Mouse (Mus musculus): ENCODE data around the gene Pkd1l3. TPM values are rescaled to one million over a fixed set of nuclear protein-coding genes. Genes with fewer than 3 reads are reported as not detected.
A peak's percentile ranks its signal among the peaks of the same experiment; 100 is the strongest.

Gene Pkd1l3
- 1 to 10 TPM in 1 of 2 experiments, under 1 TPM in 1; 0.47 to 1.4 TPM for total RNA-seq (2021)
- long read RNA-seq, experiment 1: 0 reads
- long read RNA-seq, experiment 2, partial matches to known transcripts: 0 of 1 reads
- long read RNA-seq, experiment 2, other reads (novel, unspliced or antisense): 1 of 1 reads

DNA sequence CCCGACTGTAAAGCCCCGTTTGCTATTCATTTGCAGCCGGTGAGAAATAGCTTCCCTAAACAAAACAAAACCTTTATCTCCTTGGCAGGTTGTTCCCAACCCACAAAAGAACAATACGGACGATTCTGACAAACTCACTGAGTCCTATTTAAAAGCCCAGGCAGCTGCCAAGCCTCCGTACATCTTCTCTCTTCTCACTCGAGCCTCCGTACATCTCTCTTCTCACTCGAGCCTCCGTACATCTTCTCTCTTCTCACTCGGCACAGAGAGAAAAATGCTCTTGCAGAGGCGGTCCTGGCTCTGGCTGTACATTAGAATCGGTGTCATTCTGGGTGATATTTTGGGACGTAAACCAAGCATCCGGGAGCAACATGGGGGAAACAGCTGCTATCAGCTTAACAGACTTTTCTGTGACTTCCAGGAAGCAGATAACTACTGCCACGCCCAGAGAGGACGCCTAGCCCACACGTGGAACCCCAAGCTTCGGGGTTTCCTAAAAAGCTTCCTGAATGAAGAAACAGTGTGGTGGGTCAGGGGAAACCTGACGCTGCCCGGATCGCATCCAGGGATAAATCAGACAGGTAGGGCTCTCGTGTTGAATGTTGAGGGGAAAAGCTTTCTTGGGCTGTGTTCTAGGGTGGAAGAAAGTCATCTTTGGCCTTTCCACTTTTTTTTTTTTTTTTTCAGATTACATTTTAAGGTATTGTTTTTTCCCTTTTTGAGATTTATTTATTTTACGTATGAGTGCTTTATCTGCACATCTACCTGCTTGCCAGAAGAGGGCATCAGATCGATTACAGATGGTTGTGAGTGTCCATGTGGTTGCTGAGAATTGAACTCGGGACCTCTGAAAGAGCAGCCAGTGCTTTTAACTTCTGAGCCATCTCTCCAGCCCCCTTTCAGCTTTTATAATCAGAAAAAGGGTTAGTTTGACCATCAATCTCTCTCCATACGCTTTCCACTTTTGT lies at the start of gene Pkd1l3:
TSS of gene Pkd1l3 (plus strand) at position 275 of the 968 bp plus-strand sequence.
- DNase-seq (ENCODE audit: low spot score in 2 of 2): peak in 1 of 2 experiments; percentile 34
- intact Hi-C loops (cut with DNase I): no loop called here

DNA sequence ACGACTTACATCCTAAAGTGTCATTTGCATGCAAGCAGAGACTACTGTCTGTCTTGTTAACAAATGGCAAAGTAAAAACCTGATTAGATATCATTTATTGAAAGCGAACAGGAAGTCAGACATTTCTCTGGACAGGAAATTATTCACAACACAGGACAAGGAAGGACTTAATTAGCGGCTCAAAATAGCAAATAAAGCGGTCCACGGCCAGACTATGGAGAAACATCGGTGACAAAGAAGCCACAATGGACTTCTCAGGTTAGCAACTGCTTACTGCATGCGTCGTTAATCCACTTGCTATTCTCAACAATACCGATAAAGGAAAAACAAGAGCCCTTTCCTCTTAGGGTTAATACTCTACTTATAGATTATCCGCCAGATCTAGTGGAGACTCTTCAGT lies 49.6 kb upstream of the Pkd1l3 start:
- intact Hi-C loops (cut with DNase I): loop anchor here (1.0 kb wide), 1 partner anchor 44 kb away; the partner anchor contains the start of gene Dhodh
- no peak for DNase-seq (ENCODE audit: low spot score in 2 of 2)

DNA sequence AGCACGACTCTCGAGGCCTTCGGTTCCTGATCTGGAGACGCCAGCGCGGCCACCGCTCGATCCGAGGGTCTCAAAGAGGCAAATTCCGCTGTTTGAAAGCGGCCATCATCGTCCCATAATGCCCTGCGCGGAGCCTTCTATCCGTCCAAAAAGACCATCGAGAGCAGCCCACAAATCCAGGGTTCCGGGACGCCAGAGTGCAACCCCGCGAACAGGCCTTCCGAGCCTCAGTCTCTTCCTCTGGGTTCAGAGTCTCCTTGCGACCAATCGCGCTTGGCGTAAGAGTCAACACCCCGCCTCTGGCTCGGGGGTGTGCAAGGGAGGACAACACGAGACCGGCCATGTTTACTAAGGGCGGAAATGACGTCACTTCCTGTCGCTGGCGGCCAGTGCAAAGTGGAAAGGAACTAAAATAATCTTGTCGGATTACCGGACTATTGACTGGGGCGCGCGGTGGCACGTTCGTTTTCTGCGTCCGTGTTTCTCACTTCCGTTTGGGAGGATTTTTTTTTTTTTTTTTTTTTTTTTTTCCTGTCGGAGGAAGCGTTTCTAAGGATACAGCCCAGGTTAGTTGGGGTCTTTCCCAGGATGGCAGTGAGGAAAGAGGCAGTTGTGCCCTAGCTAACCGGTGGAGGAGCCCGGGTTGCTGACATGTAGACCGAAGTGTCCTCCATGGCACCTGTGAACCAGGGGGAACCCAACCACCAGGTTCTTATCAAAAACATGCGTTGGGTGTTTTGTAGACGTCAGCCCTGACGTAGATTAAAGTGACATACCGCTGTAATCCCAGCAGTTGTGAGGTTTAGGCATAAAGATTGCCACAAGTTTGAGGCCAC lies 48.6 kb upstream of the Pkd1l3 start, which contains the start of the genes Dhx38 and Txnl4b:
TSS of gene Dhx38 (minus strand) at position 364 of the 836 bp plus-strand sequence.
TSS of gene Txnl4b (plus strand) at position 395 of the 836 bp plus-strand sequence.
- intact Hi-C loops (cut with DNase I): loop anchor here (1.0 kb wide), 1 partner anchor 43 kb away; the partner anchor contains the start of gene Dhodh
- DNase-seq (ENCODE audit: low spot score in 2 of 2): peak; percentile 99 to 100

DNA sequence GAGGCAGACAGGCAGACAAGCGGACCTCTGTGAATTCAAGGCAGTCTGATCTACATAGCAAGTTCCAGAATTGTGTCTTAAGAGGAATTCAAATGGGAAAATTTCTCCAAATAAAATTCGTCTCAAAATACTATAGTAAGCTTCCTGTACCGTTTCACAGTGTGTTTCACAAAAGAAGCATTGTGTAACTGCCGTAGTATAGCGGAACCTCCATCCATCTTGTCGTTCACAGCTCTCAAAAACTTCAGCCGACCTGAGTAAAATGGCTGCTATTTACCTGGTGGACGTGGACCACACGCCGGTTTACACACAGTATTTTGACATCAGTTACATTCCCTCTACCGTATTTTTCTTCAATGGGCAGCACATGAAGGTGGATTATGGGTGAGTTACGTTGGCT lies 43.2 kb upstream of the Pkd1l3 start:
- intact Hi-C loops (cut with DNase I): no loop called here

DNA sequence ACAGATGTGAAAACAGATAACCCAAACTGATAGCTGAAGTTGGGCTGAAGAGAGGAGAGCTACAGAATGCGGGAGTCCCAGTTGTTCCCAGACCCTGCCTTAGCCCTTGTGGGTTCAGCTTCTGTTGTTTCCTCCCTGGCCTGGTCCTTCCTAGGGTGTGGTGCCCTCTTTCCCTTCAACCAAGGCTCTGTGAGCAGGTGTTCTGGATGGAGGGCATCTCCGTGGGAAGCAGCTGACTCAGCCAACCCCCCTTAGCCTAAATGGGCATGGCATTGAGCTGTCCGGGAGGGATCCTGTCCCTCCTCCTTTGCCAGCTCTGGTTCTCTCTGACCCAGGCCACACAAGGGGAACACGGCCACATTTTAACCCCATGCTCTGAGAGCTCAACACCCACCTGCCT lies 38.0 kb upstream of the Pkd1l3 start:
- DNase-seq (ENCODE audit: low spot score in 2 of 2): no peak
- intact Hi-C loops (cut with DNase I): no loop called here

More for the DNA sequence above, 43.2 kb upstream of the Pkd1l3 start:
- DNase-seq (ENCODE audit: low spot score in 2 of 2): no peak

DNA sequence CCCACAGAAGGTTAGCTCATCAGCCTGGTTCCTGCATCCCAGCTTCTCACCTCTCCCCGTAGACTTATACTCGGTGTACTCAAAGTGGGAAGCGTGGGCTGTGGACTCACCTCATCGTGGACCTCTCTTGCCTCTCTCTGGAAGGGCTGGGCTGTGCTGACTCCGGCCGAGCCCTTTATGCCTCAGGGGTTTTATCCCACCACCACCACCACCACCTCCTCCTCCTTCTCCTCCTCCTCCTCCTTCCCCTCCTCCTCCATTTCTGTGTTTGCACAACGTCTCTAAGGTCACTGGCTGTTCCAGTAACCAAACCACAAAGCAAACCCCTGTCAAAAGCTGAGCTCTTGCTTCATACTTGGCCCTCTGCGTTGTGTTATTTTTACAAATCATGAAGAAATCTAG lies 35.4 kb upstream of the Pkd1l3 start, which contains the start of gene Hp:
TSS of gene Hp (minus strand) at position 273 of the 402 bp plus-strand sequence.
- intact Hi-C loops (cut with DNase I): no loop called here
- no peak for DNase-seq (ENCODE audit: low spot score in 2 of 2)

DNA sequence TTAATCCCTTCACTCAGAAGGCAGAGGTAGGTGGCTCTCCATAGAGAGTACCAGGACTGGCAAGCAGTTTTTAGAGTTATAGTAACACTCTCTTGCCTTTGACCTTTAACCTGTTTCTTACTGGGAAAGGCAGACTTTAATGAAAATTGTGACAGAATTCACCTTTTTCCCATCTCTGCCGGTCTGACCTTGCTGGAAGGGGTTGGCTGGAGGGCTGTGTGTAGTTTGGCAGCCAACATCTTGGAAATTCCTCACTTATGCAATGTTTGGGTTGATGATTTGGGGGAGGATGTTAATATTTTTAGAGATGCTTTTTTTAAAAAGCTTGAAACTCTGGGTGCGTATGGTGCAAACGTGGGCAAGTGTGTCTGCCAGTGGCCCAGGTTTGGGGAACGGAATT lies 30.0 kb upstream of the Pkd1l3 start:
- intact Hi-C loops (cut with DNase I): no loop called here
- no peak for DNase-seq (ENCODE audit: low spot score in 2 of 2)

DNA sequence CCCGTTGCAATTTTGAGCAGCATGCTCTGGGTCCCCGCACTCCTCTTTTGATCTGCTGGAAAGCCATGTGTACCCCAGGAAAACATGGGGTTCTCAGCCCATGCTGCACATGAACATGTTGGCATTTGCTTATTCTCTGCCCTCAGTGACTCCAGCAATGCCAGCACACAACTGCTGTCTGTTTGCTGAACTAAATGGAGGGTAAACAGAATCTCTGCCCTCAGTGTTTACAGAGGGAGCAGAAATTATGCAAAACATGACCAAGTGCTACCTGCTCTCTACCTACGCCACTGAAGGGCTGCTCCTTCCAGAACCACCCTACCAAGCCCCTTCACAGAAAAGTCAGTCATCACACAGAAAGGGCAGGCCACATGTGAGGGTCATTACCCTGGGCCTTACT lies 29.5 kb upstream of the Pkd1l3 start:
- intact Hi-C loops (cut with DNase I): no loop called here
- no peak for DNase-seq (ENCODE audit: low spot score in 2 of 2)

DNA sequence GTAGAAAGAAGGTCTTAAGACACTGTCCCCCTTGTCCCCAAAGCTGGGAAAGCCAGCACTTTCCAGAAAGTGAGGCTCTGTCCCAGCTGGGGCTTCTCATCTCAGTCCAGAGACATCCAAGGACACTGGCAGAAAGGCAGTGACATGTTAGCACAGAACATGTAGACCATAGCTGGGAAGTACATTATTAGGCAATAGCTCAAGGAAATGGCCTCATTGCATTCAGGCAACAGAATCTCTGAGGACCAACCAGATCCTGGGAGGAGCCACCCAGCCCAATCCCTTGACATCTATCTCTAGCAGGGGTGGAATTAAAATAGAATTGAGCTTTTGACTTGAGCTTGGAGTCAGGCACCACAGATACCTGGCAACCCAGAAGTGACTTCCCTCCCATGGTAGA lies 28.7 kb upstream of the Pkd1l3 start:
- no peak for DNase-seq (ENCODE audit: low spot score in 2 of 2)
- intact Hi-C loops (cut with DNase I): no loop called here

DNA sequence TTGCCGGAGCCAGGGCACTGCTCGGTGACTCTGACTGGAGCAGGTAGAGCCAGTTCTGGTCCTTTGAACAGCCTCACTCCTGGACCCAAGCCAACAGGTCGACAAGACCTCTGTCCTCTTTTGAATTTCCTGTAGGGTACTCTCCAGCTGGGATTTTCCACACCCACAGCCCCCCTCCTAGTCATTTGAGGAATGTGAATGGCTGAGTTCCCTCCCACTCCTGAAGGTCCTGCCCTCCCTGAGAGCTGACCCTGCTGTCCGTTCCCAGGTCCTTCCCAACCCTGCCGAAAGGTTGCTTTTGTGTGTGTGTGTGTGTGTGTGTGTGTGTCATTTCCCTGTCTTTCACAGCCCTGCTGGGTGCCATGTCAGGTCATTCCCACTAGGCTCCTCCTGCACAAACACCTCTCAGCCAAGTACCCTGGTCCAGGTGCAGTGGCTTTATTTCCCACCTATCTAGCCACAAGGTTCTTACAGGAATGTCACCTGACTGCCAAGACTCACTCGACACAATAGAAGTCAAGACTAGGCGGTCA lies 27.3 kb upstream of the Pkd1l3 start:
- intact Hi-C loops (cut with DNase I): no loop called here
- DNase-seq (ENCODE audit: low spot score in 2 of 2): no peak

DNA sequence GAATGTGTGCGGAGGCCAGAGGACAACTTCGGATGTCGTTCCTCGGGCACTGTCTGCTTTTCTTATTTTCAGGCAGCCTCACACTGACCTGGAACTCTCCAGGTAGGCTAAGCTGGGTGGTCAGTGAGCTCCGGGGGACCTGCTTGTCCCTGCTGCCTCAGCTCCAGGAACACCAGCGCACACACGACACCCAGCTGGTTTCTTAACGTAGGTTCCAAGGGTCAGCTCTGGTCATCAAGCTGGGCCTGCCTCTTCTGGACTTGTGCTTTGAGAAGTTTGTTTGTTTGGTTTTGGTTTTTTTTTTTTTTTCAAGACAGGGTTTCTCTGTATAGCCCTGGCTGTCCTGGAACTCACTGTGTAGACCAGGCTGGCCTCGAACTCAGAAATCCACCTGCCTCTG lies 23.4 kb upstream of the Pkd1l3 start:
- no peak for DNase-seq (ENCODE audit: low spot score in 2 of 2)
- intact Hi-C loops (cut with DNase I): no loop called here

DNA sequence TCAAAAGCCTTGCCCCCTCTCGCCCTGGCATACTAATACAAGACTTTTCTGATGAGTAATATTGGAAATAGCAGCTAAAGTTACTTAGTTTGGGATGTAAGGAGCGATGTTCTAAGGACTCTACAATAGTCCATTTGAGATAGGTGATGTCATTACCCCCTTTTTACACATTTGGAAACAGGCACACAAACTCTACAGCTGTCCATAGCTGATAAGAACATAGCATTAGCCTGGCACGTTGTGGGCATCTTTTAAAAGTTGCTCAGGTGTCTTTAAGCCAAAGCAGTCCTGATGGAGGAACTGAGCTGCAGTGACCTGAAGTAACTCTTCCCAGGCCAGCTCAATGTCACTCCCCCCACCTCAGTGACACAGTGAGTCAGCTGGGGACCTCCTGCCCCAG lies 22.9 kb upstream of the Pkd1l3 start:
- intact Hi-C loops (cut with DNase I): no loop called here
- DNase-seq (ENCODE audit: low spot score in 2 of 2): no peak

DNA sequence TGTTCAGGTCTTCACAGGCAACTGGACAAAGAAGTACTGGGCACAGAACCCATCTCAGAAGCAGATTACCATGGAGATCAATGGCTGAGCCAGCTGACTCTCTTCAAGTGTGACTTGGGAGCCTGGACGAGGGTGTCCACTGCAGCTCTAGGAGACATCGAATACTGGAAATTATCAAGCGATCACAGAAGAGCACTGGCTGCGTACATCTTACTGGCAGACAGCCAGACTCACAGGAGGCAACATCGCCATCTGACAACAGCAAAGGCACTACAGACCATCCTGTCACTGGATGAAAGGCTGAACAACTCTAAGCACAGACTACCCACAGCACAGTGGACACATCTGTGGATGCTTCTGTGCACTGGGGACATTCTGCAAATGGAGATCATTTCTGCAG lies 22.2 kb upstream of the Pkd1l3 start:
- intact Hi-C loops (cut with DNase I): no loop called here
- no peak for DNase-seq (ENCODE audit: low spot score in 2 of 2)

DNA sequence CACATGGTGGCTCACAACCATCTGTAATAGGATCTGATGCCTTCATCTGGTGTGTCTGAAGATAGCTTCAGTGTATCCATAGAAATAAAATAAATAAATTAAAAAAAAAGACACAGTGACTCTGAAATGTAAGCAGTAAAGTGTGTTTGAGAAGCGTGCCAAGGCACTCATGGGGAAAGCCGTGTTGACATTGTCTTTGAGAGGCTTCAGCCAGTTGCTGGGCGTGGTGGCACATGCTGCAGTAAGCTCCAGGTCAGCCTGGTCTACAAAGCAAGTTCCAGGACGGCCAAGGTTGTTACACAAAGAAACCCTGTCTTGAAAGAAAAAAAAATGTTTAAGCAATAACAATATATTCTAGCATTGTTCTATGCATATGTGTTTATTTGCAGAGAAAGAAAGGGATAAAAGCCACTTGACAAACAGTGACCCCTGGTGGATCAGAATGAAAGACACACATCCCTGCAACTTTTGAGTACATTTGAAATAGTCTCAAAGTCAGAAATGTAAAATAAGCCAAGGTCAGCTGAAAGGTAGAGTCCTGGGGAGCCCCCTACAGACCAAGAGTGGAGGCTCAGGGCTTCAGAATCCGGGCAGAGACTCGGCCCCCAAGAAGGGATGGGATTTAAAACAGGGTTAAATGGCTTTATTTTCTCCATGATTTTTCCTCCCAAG lies 21.1 kb upstream of the Pkd1l3 start:
- peak in 1 of 2 experiments; percentile 28 for DNase-seq (ENCODE audit: low spot score in 2 of 2)

DNA sequence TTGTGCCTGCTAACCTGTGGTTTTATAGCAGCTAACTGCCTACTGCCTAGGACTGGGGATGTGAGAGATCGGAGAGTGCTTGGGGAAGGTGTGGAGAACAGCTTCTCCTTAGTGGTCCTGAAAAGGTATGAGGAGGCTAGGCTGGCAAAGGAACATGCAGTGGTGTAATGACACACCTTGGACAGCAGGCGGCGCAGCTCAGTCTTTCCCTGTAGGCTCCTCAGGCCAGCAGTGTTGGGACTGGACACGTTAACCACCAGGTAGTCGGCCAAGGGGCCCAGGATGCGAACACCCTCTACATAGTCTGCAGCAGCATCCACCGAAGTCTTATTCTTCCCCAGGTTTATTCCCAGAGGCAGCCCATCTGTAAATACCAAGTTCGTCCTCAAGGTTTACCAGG lies 18.5 kb upstream of the Pkd1l3 start:
- intact Hi-C loops (cut with DNase I): no loop called here
- DNase-seq (ENCODE audit: low spot score in 2 of 2): peak; percentile 19 to 34

More for the DNA sequence above, 21.1 kb upstream of the Pkd1l3 start:
- intact Hi-C loops (cut with DNase I): no loop called here

DNA sequence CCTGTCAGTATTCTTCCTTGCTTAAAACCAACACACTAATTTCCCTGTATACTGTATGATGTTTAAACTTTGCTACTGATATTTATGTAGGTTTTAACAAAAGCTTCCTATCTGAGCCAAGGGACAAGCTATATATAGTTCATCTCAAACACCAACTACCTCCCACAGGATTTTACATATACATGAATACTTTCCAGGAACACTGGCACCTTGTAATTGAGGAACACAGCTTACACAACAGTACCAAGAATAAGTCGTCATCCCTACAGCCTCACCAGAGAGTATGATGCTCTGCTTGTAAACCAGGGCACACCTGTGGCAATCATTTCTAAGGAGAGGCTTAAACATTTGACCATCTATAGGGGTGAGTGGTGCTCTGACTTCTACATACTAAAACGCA lies 7.6 kb upstream of the Pkd1l3 start:
- intact Hi-C loops (cut with DNase I): no loop called here
- peak in 1 of 2 experiments; percentile 39 for DNase-seq (ENCODE audit: low spot score in 2 of 2)

DNA sequence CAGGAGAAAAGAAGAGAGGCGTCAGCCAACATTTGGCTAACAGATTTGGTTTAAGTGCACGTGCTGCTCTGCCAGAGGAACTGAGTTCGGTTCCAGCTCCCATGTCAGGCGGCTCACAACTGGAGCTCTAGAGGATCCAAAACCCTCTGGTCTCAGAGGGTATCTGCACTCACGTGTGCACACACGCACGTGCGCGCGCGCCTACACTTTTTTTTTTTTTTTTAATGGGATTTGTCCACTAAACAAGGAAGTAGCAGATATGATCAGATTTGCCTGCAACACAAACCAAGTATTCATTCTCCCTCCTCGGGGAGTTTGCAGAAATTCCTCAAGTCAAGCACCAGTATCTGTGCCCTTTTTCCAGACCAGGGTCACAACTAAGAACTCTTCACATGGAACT lies 6.7 kb upstream of the Pkd1l3 start:
- DNase-seq (ENCODE audit: low spot score in 2 of 2): peak in 1 of 2 experiments; percentile 17
- intact Hi-C loops (cut with DNase I): loop anchor here (1.0 kb wide), 1 partner anchor 42 kb away; the partner anchor contains the start of genes Dhx38 and Txnl4b

DNA sequence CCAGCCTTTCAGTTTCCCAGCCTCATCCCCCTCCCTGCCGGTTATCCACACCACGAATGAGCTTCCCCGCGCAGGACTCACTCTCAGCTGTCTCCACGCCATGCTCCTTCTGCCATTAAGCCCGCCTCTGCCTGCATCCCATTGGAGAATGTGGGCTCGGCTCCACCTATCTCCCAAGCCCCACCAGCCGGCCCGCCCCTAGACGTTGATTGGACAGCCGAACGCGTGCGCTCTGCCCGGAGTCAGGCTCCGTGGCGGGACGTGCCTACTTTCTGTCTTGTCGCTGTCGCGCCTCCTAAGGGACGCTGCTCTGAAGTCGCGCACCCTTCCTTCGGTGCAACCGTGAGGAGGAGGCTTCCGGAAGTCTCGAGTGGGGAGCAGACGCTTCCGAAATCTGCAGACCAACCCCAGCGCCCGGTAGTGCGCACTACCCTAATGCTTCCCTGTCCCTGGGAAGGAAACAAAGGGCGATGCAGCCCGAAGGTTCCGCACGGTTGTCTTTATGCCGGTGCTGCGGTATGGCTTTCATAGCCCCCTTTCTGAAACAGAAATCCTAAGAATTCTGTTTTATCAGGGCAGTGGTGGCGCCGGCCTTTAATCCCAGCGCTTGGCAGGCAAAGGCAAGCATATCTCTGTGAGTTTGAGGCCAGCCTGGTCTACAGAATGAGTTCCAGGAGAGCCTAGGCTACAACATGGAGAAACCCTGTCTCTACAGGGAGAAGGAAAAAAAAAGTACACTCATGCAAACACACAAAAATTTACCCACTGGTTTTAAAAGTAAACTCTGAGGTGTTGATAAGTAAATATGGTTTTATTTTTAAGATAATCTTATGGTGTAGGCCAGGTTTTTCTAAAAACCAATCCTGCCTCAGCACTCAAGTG lies 5.8 kb upstream of the Pkd1l3 start, which contains the start of gene Dhodh:
TSS of gene Dhodh (minus strand) at position 403 of the 882 bp plus-strand sequence.
- DNase-seq (ENCODE audit: low spot score in 2 of 2): peak; percentile 97 to 99
- intact Hi-C loops (cut with DNase I): loop anchor here (1.0 kb wide), 1 partner anchor 43 kb away; the partner anchor contains the start of genes Dhx38 and Txnl4b

Measured in left cerebral cortex, postnatal 14 days (tissue).